Mouse (Mus musculus) inflammation-experienced regulatory T-cells (primary cell): ENCODE data around the gene Ccno. TPM values are rescaled to one million over a fixed set of nuclear protein-coding genes. Genes with fewer than 3 reads are reported as not detected.

Experiments
- polyA plus RNA-seq, 2 experiments: library from polyadenylated mRNA; unstranded; fragments of 100-300 nt; shearing (Covaris generic); gene quantifications; one replicate each; pipeline ENCODE4 v1.2.1; 2017

Ccno gene
- polyA plus RNA-seq, result under 1 TPM; 0.11 to 0.44 TPM

DNA sequence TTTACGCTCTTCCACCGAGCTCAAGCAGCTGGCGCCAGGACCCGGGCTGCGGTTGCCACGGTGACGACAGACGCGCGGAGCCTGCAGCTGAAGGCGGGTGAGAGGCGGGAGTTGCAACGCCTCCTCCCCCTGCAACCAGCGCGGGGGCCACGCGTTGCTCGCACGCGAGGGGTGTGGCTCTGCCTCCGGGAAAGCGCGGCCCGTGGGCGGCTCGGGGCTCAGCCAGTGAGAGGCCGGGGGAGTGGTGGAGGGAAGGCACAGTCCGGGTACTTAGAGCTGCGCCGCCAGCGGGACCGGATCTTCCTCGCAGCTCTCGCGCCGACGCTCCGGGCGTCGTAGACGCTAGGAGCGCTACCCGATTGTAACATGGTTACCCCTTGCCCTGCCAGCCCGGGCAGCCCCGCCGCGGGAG, at the start of gene Ccno:
Ccno (plus strand) TSS at position 271 of the 412 bp plus-strand sequence.

DNA sequence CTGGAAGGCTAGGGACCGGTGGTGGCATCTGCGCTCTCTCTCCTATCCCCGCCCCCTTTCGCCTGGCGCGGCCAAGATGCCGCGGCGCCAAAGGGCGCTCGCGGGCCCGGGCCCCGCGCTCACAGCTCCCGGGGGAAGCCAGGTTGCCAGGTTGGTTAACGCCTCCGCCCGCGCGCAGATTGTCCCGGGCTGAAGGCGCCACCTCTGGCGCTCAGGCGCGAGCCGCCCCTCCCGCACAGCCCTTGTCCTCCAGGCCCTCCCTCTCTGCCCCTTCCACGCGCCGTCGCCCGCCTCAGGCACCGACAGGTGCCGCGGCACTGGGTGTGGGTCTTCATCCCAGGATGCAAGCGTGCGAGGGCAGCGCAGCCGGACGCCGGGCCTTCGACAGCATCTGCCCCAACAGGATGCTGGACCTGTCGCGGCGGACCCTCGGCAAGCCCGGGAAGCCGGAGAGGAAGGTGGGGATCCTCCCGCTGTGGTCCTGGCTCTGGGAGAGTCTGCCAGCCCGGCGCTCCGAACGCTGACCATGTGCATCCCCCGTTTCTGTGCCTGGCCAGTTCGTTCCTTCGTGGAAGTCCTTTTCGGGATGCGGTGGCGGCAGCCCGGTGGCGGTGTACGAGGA, 6.0 kb downstream of the Ccno start, which contains the start of gene Mcidas:
Mcidas (plus strand) TSS at position 315 of the 622 bp plus-strand sequence.

DNA sequence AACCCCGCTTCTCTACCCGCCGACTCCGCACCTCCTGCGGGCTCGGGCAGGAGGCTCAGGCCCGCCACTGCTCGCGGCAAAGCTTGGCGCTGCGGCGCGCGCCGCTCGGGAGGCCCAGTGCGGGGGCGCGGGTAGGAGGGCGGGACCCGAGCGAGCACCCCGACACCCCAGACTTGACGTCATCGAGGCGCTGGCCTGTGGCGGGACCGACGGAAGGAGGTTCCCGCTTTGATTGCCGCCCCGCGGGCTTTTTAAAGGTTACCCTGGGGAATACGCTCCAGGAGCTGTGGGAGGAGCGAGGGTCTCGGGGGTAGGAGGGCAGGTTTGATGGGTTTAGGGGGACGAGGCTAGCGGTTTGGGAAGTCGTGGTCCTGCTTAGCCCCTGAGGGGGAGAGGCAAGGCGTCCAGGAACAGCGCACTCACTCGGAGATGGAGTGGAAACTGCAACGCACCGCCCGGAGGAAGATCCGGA, 47.4 kb downstream of the Ccno start, which contains the start of gene Cdc20b:
Cdc20b (plus strand) TSS at position 162 of the 472 bp plus-strand sequence.

Other genes starting within 250 kb of the Ccno start
- 1 to 10 TPM; 2.4 to 4.9 TPM for gene Plpp1, start 187.0 kb upstream of the Ccno start, polyA plus RNA-seq
- 10 to 100 TPM; 74.0 to 78.6 TPM for gene Mtrex, start 60.4 kb upstream of the Ccno start, polyA plus RNA-seq
- 10 to 100 TPM; 32.2 to 34.8 TPM for gene Dhx29, start 60.3 kb upstream of the Ccno start, polyA plus RNA-seq
- gene Mcidas, start 6.0 kb downstream of the Ccno start, polyA plus RNA-seq, result 1 to 10 TPM in 1 of 2 experiments, not detected in 1; 1.3 TPM
- not detected for gene Cdc20b, start 47.3 kb downstream of the Ccno start, polyA plus RNA-seq
- gene Gpx8, start 58.6 kb downstream of the Ccno start, polyA plus RNA-seq, result under 1 TPM in 1 of 2 experiments, not detected in 1; 0.27 TPM
- gene Gzma, start 113.2 kb downstream of the Ccno start, polyA plus RNA-seq, result 1 to 10 TPM in 1 of 2 experiments, under 1 TPM in 1; 0.24 to 1.2 TPM
- gene Esm1, start 221.9 kb downstream of the Ccno start, polyA plus RNA-seq, result under 1 TPM; 0.17 to 0.54 TPM
- 1 to 10 TPM; 1.5 to 3.3 TPM for gene Gzmk, start 238.1 kb downstream of the Ccno start, polyA plus RNA-seq